Mouse (Mus musculus) left cerebral cortex, postnatal 14 days (tissue): ENCODE measurements around the gene Gbf1. TPM values are rescaled to one million over a fixed set of nuclear protein-coding genes. Genes with fewer than 3 reads are reported as not detected.
"Not testable (repeated sequence)": the region's sequence is repeated elsewhere in the genome, so short reads cannot be mapped to it uniquely, and the experiment has no call there.

Source experiments
- DNase-seq, 2 experiments: peaks; one replicate each; pipeline ENCODE4 v3.0.0; 2021 to 2022; ENCODE audit warnings: low spot score in 2 of 2, mixed read lengths in 1 of 2
- intact Hi-C: fragments of 180-260 bp; cut with DNase I; formaldehyde crosslinking; loops from one replicate; pipeline ENCODE4 v1.15.1; 2025
- total RNA-seq, 2 experiments: library from RNA; stranded (reverse); gene quantifications; 2 replicates each; pipeline ENCODE4 v1.2.3; 2021

The Gbf1 gene
- total RNA-seq, 2 experiments from 2014 or later: 90.3 to 100 TPM

DNA sequence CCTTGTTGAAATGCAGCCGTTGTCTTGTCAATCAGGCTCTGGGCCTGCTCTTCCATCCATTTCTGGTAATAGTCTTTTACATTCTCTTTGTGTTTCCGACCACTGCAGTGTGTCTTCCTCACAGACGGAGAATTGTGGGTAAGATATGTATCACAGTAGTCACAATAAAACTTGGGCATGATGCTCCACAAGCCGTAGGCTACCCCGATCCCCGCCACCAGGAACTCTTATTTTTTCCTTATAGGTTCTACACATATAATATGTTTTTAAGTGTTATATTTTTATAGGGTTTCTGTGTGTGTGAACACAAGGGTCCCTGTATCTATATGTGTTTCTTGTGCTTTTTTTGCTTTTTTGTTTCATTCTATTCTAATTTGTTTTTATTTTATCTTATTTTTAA is 53.4 kb downstream of the Gbf1 start:
- intact Hi-C loops: no loop called here
- DNase-seq: no peak

- intact Hi-C loops: no loop called here
- DNase-seq: no peak
These were observed 58.6 kb downstream of the Gbf1 start for GRCm38 (mm10) chr19:46210951-46211350.

DNA sequence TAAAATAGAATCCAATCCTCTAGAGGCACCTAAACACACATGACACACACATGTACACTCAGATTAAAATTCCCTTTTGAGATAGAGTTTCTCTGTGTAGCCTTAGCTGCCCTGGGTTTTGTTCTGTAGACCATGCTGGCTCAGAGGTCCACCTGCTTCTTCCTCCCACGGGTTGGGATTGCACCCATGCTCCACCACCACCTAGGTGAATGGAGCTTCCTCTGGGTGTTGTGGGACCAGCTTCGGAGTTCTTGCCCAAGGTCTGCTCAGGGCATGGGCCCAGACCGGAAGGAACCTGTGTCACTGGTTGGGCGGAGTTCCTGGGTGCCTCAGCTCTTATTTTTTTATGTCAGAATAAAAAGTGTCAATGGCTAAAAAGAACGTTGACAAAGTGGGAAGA is 62.2 kb downstream of the Gbf1 start:
- DNase-seq: no peak
- intact Hi-C loops: no loop called here

DNA sequence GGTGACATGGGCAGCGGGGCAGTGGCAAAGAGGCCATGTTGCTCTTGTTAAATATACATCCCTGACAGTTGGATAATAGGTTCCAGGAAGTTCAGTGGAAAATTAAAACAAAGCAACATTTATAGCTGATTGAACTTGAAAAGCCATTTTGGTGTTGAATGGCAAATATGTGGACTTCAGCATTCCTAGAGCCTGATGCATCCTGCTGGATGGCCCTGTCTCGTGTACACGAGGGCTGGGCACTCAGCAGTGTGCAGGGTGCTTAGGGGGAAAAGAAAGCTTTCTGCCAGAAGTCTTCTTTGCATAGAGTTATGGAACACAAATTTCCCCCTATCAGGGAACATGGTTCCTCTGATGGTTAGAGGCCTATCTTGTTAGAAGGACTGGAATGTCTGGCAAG is 63.1 kb downstream of the Gbf1 start:
- intact Hi-C loops: no loop called here

DNA sequence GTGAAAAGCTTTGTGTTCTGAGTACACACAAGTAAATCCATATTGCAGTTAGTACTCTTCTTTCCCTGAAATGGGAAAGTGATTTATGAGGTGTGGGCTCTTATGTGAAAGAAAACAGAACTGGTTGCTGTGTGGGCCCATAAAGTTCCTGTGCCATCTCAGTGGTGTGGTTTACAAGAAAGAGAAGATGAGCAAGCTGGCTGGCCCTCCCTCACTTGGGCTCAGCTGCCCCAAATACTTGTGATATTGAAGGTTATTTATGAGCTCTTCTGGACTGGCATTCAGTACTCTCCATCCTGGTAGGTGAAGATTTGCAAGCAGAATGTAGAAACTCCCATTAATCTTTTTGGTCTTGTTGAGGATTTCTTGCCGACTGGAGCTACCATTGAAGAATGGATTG is 64.4 kb downstream of the Gbf1 start:
- intact Hi-C loops: no loop called here

More for the DNA sequence above, 63.1 kb downstream of the Gbf1 start:
- DNase-seq: no peak

GRCm38 (mm10) chr19:46217347-46217746 is 65.0 kb downstream of the Gbf1 start:
- intact Hi-C loops, DNase-seq: not testable (repeated sequence)

More for the DNA sequence above, 64.4 kb downstream of the Gbf1 start:
- DNase-seq: no peak

GRCm38 (mm10) chr19:46220116-46220515 is 67.8 kb downstream of the Gbf1 start:
- no peak for DNase-seq
- intact Hi-C loops: no loop called here

DNA sequence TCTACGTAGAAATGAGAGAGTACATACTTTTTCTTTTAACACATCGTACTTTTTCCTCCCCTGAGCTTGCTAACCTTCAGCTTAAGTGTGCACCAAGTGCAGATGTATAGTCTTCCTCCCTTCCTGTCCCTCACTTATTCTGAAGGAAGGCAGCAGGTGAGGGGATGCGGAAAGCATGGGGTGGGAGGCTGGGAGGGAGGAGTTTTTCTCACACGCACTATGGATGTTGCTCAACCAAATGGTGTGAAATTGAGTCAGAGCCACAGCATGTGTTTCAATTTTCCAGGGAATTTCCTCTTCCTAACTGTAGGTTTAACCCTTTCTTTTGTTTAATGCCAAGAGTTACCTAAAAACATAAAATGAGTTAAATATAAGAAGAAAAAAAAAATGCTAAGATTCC is 70.8 kb downstream of the Gbf1 start:
- DNase-seq: no peak
- intact Hi-C loops: no loop called here

DNA sequence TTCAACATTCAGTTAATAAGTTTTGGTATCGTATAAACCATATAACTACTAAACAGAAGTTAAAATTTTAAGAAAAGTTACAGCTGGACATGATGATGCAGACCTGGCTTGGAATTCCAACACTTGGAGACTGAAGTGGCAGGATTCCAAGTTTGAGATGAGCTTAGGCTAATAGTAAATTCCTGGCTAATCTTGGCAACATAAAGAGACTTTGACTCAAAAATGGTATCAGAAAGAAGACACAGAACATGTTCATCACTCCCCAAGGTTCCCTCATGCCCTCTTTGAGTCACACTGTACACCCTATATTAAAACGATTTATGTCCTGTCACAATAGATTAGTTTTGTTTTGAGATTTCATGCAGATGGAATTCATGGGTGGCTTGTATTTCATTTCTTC is 72.6 kb downstream of the Gbf1 start:
- DNase-seq: no peak
- intact Hi-C loops: no loop called here

GRCm38 (mm10) chr19:46225506-46225905 is 73.2 kb downstream of the Gbf1 start:
- no peak for DNase-seq
- intact Hi-C loops: no loop called here

GRCm38 (mm10) chr19:46226295-46226694 is 74.0 kb downstream of the Gbf1 start:
- intact Hi-C loops: no loop called here
- DNase-seq: no peak

- no peak for DNase-seq
- intact Hi-C loops: no loop called here
These were observed 75.0 kb downstream of the Gbf1 start for GRCm38 (mm10) chr19:46227300-46227699.

- DNase-seq: no peak
- intact Hi-C loops: loop anchor here (5.0 kb wide), 1 partner anchor 42 kb away; no protein-coding TSS in a partner anchor
These were observed 82.1 kb downstream of the Gbf1 start for GRCm38 (mm10) chr19:46234450-46234849.

GRCm38 (mm10) chr19:46236658-46237057 is 84.3 kb downstream of the Gbf1 start:
- DNase-seq: no peak
- intact Hi-C loops: no loop called here

DNA sequence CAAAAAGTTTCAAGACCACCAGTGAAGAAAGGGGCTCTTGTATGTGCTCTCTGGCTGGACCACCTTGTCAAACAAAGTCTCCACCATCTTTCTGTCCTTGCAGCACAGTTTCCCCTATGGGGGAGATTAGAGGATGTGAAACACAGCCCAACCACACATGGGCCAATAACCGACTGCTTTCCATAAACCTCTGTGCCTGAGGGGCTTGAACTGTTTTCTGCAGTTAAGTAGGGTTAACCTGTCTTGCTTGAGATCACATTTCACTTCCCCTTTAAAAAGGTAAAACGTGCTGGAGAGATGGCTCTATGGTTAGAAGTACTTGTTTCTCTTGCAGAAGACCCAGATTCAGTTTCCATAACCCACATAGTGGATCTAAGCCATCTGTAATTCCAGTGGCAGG is 87.9 kb downstream of the Gbf1 start:
- intact Hi-C loops: no loop called here
- no peak for DNase-seq

- no peak for DNase-seq
- intact Hi-C loops: no loop called here
These were observed 90.1 kb downstream of the Gbf1 start for GRCm38 (mm10) chr19:46242416-46242815.

- intact Hi-C loops: no loop called here
These were observed 92.3 kb downstream of the Gbf1 start for GRCm38 (mm10) chr19:46244628-46245027.

GRCm38 (mm10) chr19:46248991-46249390 is 96.7 kb downstream of the Gbf1 start:
- intact Hi-C loops: no loop called here
- peak in 1 of 2 experiments; percentile 6 for DNase-seq

More at GRCm38 (mm10) chr19:46244628-46245027, 92.3 kb downstream of the Gbf1 start:
- no peak for DNase-seq

- intact Hi-C loops: loop anchor here (1.0 kb wide), 1 partner anchor 119 kb away; no protein-coding TSS in a partner anchor
- peak; percentile 31 to 43 for DNase-seq
These were observed 101.9 kb downstream of the Gbf1 start for GRCm38 (mm10) chr19:46254163-46254752.

DNA sequence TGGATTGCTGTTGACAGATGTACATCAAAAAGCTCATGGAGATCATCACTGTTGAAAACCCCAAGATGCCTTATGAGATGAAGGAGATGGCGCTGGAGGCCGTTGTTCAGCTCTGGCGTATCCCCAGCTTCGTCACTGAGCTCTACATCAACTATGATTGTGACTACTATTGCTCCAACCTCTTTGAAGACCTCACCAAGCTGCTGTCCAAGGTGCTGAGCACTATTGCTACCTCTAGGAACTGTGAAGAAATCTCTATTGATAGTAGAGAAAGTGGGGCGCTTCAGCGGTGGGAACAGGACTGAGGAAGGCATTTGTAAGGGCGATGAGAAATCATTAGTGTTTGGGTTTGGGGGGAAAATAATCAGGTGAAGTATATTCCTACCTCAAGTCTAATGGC is 112.5 kb downstream of the Gbf1 start:
- intact Hi-C loops: loop anchor here (5.0 kb wide), 1 partner anchor 182 kb away; no protein-coding TSS in a partner anchor
- DNase-seq: no peak

DNA sequence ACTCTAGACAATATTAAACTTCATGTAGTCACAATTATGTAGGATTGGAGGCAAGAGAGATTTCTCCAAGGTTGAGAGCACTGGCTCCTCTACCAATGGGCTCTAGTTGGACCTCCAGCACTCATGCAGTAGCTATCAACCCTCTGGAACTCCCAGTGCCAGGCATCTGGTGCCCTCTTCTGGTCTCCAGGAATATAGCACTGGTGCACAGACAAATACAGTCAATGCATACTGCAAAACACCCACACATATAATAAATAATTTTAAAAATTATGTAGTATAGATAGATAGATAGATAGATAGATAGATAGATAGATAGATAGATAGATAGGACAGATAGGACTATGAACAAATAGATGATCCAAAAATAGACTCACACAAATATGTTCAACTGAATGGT is 123.0 kb downstream of the Gbf1 start:
- intact Hi-C loops: no loop called here
- no peak for DNase-seq
